Mouse (Mus musculus) hindbrain, embryonic 14.5 days (tissue): Measurements from ENCODE around the gene Cwc22. TPM values are rescaled to one million over a fixed set of nuclear protein-coding genes. Genes with fewer than 3 reads are reported as not detected.
A peak's percentile ranks its signal among the peaks of the same experiment; 100 is the strongest.

Experiments used
- ATAC-seq: fragments of 200-750 bp; cut with Nextera tagmentation; 2 replicates; pipeline ENCODE4 v1.8.0; 2017; ENCODE audit warnings: moderate number of reproducible peaks, mild to moderate bottlenecking, moderate TSS enrichment, moderate library complexity; ENCODE audit not compliant: low FRiP score
- DNase-seq: peaks from one replicate; pipeline ENCODE4 v3.0.0-alpha.2; 2015; ENCODE audit warnings: low spot score
- H3K27ac ChIP-seq: fragments of 300-500 bp; sonication (generic); 2 replicates; pipeline ENCODE4 v1.5.1; 2014; ENCODE audit warnings: mild to moderate bottlenecking, moderate library complexity
- H3K27me3 ChIP-seq: fragments of 300-500 bp; sonication (generic); 2 replicates; pipeline ENCODE4 v1.6.1; 2014; ENCODE audit warnings: mild to moderate bottlenecking, low read length, mixed read lengths; ENCODE audit not compliant: control insufficient read depth, insufficient read depth
- H3K36me3 ChIP-seq: fragments of 300-500 bp; sonication (generic); replicated peaks from 2 replicates; pipeline ENCODE4 v1.6.1; 2014; ENCODE audit not compliant: control insufficient read depth, insufficient read depth
- H3K4me1 ChIP-seq: fragments of 300-500 bp; sonication (generic); replicated peaks from 2 replicates; pipeline ENCODE4 v1.6.1; 2014; ENCODE audit warnings: antibody characterized with exemption, low read length, mixed read lengths; ENCODE audit not compliant: control insufficient read depth, insufficient read depth
- H3K4me2 ChIP-seq: fragments of 300-500 bp; sonication (generic); replicated peaks from 2 replicates; pipeline ENCODE4 v1.6.1; 2014; ENCODE audit warnings: mild to moderate bottlenecking, moderate library complexity
- H3K4me3 ChIP-seq: fragments of 300-500 bp; sonication (generic); replicated peaks from 2 replicates; pipeline ENCODE4 v1.5.1; 2014; ENCODE audit warnings: mild to moderate bottlenecking, low read length
- H3K9ac ChIP-seq: fragments of 300-500 bp; sonication (generic); 2 replicates; pipeline ENCODE4 v1.6.1; 2014
- H3K9me3 ChIP-seq: fragments of 300-500 bp; sonication (generic); 2 replicates; pipeline ENCODE4 v1.6.1; 2016; ENCODE audit warnings: low read length; ENCODE audit not compliant: control insufficient read depth
- WGBS: fragments of 180-500 bp; shearing (Covaris S2); extraction: QIAGEN DNeasy Blood & Tissue Kit; methylation state at CpG from one replicate; pipeline ENCODE4 v1.1.7; 2014; 5-methylcytosine and 5-hydroxymethylcytosine counted together
- polyA plus RNA-seq: library from polyadenylated mRNA; unstranded; fragments of >200 nt; fragmentation: Nextera tagmentation; extraction: Ambion mirVana; gene quantifications from 2 replicates; pipeline ENCODE4 v1.2.1, GENCODE M21; 2014

Gene Cwc22
- 19.8 and 24.5 TPM in 2 replicates for polyA plus RNA-seq

DNA sequence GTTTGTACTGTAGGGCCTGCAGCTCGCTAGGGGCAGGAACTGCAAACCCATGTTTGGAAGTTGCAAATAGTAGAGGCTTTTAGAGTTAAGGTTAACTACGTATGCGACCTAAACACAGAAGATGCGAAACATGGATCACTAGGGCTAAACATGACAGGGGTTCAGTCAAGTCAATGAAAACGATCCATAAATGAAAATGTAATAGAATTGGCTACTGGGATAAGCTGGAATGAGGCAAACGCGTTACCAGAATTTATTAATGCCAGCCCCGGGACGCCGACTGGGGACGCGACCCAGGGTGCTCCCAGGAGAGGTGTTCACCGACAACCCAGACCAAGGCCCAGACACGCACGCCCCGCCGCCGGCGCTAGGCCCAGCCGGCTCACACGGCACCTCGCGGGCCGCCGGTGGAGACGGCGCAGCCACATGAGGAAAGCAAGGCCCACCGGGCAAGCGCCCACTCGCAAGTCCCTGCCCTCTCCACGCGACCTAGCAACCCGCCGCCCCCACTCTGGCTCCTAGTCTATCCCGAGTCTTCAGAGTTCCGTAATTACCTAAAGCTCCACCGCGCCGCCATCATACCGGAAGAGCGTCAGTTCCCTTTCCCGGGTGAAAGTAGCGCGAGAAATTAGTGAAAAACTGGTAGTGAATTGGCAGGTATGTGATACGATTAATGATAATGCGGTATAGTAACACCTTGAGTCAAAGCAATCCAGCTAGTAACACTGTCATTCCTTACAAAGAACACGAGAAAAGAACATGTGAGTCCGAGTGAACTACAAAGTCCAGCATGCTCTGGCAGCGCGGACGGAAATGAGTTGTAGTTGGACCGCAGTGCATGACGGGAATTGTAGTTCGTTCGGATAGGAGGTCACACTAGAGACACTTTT, at the start of gene Cwc22:
Gene Cwc22 (minus strand): TSS at position 780 of the 890 bp plus-strand sequence.
- WGBS: under 1% methylated on average over 55 of the region's 55 CpGs
- peak; percentile 92 for ATAC-seq
- peak within 1 kb of the TSS; percentile 77 for H3K27ac ChIP-seq
- 0 out of 2 replicates have a peak, but pooled peaks cover 3% of the 10 kb centered on the region for H3K36me3 ChIP-seq
- peak; percentile 96 for DNase-seq
- peak within 1 kb of the TSS; percentile 80 for H3K4me3 ChIP-seq
- H3K9ac ChIP-seq: peak within 1 kb of the TSS; percentile 82
- H3K9me3 ChIP-seq: no peaks in the 10 kb centered on the region
- H3K27me3 ChIP-seq: no peaks in the 10 kb centered on the region
- peak within 1 kb of the TSS; percentile 72 for H3K4me2 ChIP-seq
- peaks cover 9% of the 10 kb centered on the region for H3K4me1 ChIP-seq

DNA sequence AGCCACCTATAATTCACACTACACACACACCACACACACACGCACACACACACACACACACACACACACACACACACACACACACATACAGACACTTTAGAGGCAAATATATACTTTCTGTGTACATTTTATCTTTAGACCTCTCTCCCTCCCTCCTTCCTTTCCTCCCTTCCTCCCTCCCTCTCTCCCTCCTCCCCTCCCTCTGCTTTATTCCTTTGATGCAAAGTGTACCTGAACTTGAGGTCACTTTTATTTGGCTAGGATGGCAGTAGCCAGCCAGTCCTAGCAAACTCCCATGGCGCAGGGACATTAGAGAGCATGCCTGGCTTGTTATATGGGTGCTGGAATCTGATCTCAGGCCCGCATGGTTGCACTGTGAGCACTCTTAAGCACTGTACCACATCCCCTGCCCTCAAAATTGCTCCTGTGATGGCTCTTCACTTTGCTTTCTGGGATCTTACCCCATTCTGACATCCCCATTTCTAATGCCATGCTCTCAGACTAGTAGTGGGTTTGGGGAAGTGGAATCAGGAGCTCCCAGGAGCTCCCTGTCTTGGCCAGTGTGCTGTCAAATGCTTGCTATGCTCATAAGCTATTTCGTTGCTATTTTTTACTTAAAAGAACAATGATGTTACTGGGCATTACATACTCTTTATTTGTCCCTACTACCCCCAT, 47.7 kb upstream of the Cwc22 start:
- no peak overlapping the region for H3K4me3 ChIP-seq
- WGBS: 84% methylated on average over 4 of the region's 4 CpGs
- no peaks in the 10 kb centered on the region for H3K9me3 ChIP-seq
- no peaks in the 10 kb centered on the region for H3K36me3 ChIP-seq
- H3K4me2 ChIP-seq: no peak overlapping the region
- H3K27me3 ChIP-seq: no peaks in the 10 kb centered on the region
- DNase-seq (no peak), ATAC-seq (no peak)
- H3K9ac ChIP-seq: no peak overlapping the region
- no peaks in the 10 kb centered on the region for H3K4me1 ChIP-seq
- H3K27ac ChIP-seq: no peak overlapping the region

DNA sequence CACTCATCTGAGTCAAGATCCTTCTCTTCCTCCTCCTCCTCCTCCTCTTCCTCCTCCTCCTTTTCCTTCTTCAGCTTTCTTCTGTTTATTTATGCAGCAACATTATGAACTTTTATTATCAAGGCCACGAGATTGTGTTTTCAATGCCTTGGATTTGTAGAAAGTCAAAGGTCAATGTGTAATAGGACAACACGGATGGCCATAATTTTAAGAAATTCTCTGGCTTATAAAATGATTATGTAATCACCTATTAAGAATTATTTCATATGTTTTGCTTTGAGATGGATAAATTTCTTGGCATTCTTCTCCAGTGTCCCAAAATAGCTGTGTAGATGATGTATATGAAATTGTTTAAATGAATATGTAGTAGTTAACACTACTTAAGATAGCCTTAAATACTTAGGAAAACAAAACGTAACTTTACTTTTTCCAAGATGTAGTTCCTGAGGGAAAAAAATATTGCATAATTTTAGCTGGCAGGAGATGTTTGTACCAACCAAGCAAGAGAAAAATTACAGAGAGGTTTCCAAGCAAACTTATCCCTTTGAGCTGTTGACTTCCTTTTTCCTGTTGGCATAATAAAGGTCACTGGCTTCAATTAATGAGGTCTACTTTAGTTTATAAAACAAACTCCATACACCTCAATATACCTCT, 46.9 kb upstream of the Cwc22 start:
- WGBS: 90% methylated on average over 3 of the region's 3 CpGs
- Histone ChIP-seq H3K4me1 (no peaks in the 10 kb centered on the region), H3K9me3 (no peaks in the 10 kb centered on the region), H3K9ac (no peak overlapping the region), H3K27ac (no peak overlapping the region), H3K36me3 (no peaks in the 10 kb centered on the region), H3K4me2 (no peak overlapping the region), H3K27me3 (no peaks in the 10 kb centered on the region), H3K4me3 (no peak overlapping the region)
- DNase-seq: no peak
- ATAC-seq: no peak

DNA sequence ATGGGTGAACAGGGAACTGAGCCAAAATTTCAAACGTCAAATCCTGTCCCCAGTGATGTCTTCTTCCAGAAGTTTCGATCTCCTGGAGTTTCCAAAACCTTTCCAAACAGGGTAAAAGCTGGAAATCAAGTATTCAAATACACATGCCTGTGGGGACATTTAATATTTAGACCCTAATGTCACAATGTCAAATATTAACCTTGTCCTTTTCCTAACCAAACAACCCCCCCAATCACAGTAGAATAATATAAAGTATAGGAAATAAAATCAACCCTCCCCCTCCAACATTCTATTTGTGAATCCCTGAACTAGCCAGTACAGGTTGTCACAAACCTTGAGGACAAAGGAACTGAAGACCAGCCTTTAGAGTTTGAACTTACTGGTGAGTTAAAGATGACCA, 44.6 kb upstream of the Cwc22 start:
- ATAC-seq (no peak), DNase-seq (no peak)
- no peaks in the 10 kb centered on the region for H3K4me1 ChIP-seq
- H3K9me3 ChIP-seq: 0 out of 2 replicates have a peak, but pooled peaks cover 5% of the 10 kb centered on the region
- no peak overlapping the region for H3K4me2 ChIP-seq
- no peak overlapping the region for H3K9ac ChIP-seq
- WGBS: 75% methylated on average over 2 of the region's 2 CpGs
- H3K27ac ChIP-seq: no peak overlapping the region
- no peaks in the 10 kb centered on the region for H3K27me3 ChIP-seq
- no peak overlapping the region for H3K4me3 ChIP-seq
- H3K36me3 ChIP-seq: no peaks in the 10 kb centered on the region

DNA sequence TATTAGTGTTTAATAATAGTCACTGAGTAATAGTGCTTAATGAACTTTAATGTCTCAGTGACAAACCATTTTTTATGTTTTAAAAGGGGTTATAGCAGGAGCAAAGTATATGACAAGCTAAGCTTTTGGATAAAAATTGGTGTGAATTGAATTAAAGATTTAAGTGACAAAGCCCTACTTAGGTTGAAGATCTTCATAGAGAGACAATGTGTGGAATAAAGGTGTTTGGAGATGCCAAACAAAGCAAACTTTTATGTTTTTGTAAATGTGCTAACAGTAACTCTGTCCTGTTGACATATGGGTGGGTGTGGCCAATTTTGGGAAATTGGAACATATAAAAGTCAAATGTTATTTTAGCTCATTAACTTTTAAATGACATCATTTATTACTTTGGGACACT, 43.9 kb upstream of the Cwc22 start:
- Histone ChIP-seq H3K4me1 (no peaks in the 10 kb centered on the region), H3K27ac (no peak overlapping the region), H3K4me2 (no peak overlapping the region), H3K36me3 (no peaks in the 10 kb centered on the region), H3K9me3 (0 out of 2 replicates have a peak, but pooled peaks cover 5% of the 10 kb centered on the region), H3K9ac (no peak overlapping the region), H3K27me3 (no peaks in the 10 kb centered on the region), H3K4me3 (no peak overlapping the region)
- DNase-seq: no peak
- ATAC-seq: no peak

DNA sequence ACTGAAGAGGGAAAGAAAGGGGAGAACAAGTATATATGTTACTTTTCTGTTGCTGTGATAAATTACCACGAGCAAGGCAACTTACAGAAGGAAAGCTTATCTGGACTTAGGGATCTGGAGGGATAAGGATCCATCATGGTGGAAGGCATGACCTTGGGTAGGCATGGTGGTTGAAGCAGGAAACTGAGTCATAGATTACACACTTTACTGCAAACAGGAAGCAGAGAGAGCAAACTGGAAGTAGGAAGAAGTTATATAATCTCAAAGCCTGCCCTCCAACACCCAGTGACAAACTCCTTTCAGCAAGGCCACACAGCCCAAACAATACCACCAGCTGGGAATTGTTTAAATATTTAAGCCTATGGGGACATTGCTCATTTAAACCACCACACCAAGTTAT, 43.2 kb upstream of the Cwc22 start:
- no peaks in the 10 kb centered on the region for H3K27me3 ChIP-seq
- no peaks in the 10 kb centered on the region for H3K36me3 ChIP-seq
- ATAC-seq (no peak), DNase-seq (no peak)
- H3K4me2 ChIP-seq: no peak overlapping the region
- H3K27ac ChIP-seq: no peak overlapping the region
- H3K9ac ChIP-seq: no peak overlapping the region
- WGBS: 77% methylated on average over 1 of the region's 1 CpGs
- H3K4me3 ChIP-seq: no peak overlapping the region
- no peaks in the 10 kb centered on the region for H3K4me1 ChIP-seq
- H3K9me3 ChIP-seq: 0 out of 2 replicates have a peak, but pooled peaks cover 5% of the 10 kb centered on the region

DNA sequence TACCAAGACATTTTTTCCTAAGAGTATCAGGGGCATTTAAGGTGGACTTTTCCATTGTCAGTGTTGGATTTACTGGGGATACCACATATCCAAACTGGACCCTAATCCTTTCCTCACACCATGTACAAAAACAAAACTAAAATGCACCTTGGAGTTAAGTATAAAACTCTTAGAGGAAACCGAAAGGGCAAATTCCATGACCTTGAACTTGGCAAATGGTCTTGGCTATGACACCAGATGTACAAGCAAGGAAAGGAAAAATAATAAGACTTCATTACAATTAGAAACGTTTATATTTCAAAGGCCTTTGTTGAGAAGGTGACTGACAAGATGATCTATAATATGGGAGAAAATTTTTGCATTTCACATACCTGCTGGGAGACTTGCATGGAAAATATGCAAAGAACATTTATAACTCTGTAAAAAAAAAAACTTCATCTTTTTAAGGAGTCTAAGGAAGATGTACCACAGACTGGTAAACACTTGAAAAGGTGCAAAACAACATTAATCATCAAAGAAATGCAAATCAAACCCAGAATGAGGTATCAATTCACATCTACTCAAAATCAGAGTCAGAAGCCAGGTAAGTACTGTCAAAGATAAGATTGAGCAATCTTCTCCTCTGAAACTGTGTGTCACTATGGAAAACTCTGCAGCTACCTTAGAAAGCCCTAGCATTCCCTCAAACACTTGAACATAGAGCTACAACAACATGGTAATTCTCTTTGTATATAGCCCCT, 40.0 kb upstream of the Cwc22 start:
- ATAC-seq: no peak
- no peak overlapping the region for H3K4me2 ChIP-seq
- H3K27ac ChIP-seq: no peak overlapping the region

DNA sequence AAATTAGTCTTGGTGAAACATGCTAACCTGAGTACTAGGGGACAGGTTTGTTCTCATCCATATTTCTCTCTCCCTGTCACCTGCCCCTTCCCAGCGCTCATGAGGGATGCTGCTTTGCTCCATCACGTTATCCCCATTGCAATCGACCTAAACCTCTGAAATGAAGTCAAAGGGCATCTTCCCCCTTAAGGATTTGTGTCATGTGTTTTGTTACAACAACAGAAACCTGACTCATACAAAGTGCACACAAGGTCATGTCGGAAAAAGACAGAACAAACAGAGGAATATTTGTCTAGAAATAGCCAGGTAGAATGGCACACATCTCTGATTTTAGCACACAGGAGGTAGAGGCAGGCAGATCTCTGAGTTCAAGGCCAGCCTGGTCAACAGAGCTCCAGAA, 38.0 kb upstream of the Cwc22 start:
- H3K4me1 ChIP-seq: no peaks in the 10 kb centered on the region
- H3K4me2 ChIP-seq: no peak overlapping the region
- H3K36me3 ChIP-seq: no peaks in the 10 kb centered on the region
- no peak overlapping the region for H3K27ac ChIP-seq
- no peaks in the 10 kb centered on the region for H3K27me3 ChIP-seq
- no peak overlapping the region for H3K4me3 ChIP-seq
- H3K9me3 ChIP-seq: peaks cover 9% of the 10 kb centered on the region; the same call in 1 of the 2 replicates
- ATAC-seq: no peak
- WGBS: 82% methylated on average over 4 of the region's 4 CpGs
- no peak overlapping the region for H3K9ac ChIP-seq
- DNase-seq: no peak

More for the DNA sequence above, 40.0 kb upstream of the Cwc22 start:
- no peak overlapping the region for H3K9ac ChIP-seq
- H3K36me3 ChIP-seq: no peaks in the 10 kb centered on the region
- no peaks in the 10 kb centered on the region for H3K27me3 ChIP-seq
- 78% methylated on average over 2 of the region's 2 CpGs for WGBS
- H3K4me1 ChIP-seq: no peaks in the 10 kb centered on the region
- DNase-seq: no peak
- no peak overlapping the region for H3K4me3 ChIP-seq
- peaks cover 9% of the 10 kb centered on the region; the same call in 1 of the 2 replicates for H3K9me3 ChIP-seq
